Mouse (Mus musculus): ENCODE measurements around the gene Elmo1. TPM values are rescaled to one million over a fixed set of nuclear protein-coding genes. Genes with fewer than 3 reads are reported as not detected.

Elmo1 gene
- polyA plus RNA-seq, 1 experiment from 2014 or later: 37.1 TPM

- no peaks in the 10 kb centered on the region for H3K4me1 ChIP-seq
- no peaks in the 10 kb centered on the region for H3K27me3 ChIP-seq
- no peak overlapping the region for H3K4me3 ChIP-seq
- peak overlapping the region; percentile 10; the same call in 1 of the 2 replicates for H3K27ac ChIP-seq
- WGBS: 64% methylated on average over 4 of the region's 4 CpGs
- ATAC-seq (ENCODE audit: borderline replicate concordance, extremely low read depth, low FRiP score, low TSS enrichment): no peak
- no peaks in the 10 kb centered on the region for H3K36me3 ChIP-seq
- H3K9ac ChIP-seq: no peak overlapping the region
- H3K4me2 ChIP-seq: no peak overlapping the region
- no peaks in the 10 kb centered on the region for H3K9me3 ChIP-seq
Measured at GRCm38 (mm10) chr13:20323478-20323877, 233.1 kb downstream of the Elmo1 start.

- H3K9me3 ChIP-seq: no peaks in the 10 kb centered on the region
- no peaks in the 10 kb centered on the region for H3K4me1 ChIP-seq
- no peak overlapping the region for H3K4me2 ChIP-seq
- H3K9ac ChIP-seq: no peak overlapping the region
- H3K4me3 ChIP-seq: no peak overlapping the region
- H3K36me3 ChIP-seq: no peaks in the 10 kb centered on the region
- no peaks in the 10 kb centered on the region for H3K27me3 ChIP-seq
- WGBS: 88% methylated on average over 4 of the region's 4 CpGs
- ATAC-seq (ENCODE audit: borderline replicate concordance, extremely low read depth, low FRiP score, low TSS enrichment): no peak
- no peak overlapping the region for H3K27ac ChIP-seq
Measured at GRCm38 (mm10) chr13:20327064-20327463, 236.7 kb downstream of the Elmo1 start.

- no peak for ATAC-seq (ENCODE audit: borderline replicate concordance, extremely low read depth, low FRiP score, low TSS enrichment)
Measured at GRCm38 (mm10) chr13:20327975-20328374, 237.6 kb downstream of the Elmo1 start.

GRCm38 (mm10) chr13:20328672-20329071, 238.3 kb downstream of the Elmo1 start:
- ATAC-seq (ENCODE audit: borderline replicate concordance, extremely low read depth, low FRiP score, low TSS enrichment): no peak
- no peak overlapping the region for H3K4me3 ChIP-seq
- H3K4me1 ChIP-seq: no peaks in the 10 kb centered on the region
- H3K27me3 ChIP-seq: no peaks in the 10 kb centered on the region
- no peaks in the 10 kb centered on the region for H3K36me3 ChIP-seq
- no peaks in the 10 kb centered on the region for H3K9me3 ChIP-seq
- WGBS: 100% methylated on average over 1 of the region's 1 CpGs
- H3K27ac ChIP-seq: no peak overlapping the region
- no peak overlapping the region for H3K9ac ChIP-seq
- H3K4me2 ChIP-seq: no peak overlapping the region

More at GRCm38 (mm10) chr13:20327975-20328374, 237.6 kb downstream of the Elmo1 start:
- no peak overlapping the region for H3K4me2 ChIP-seq
- H3K9me3 ChIP-seq: no peaks in the 10 kb centered on the region
- 48% methylated on average over 3 of the region's 3 CpGs for WGBS
- no peak overlapping the region for H3K27ac ChIP-seq
- H3K27me3 ChIP-seq: no peaks in the 10 kb centered on the region
- H3K9ac ChIP-seq: no peak overlapping the region
- H3K4me1 ChIP-seq: no peaks in the 10 kb centered on the region
- H3K36me3 ChIP-seq: no peaks in the 10 kb centered on the region
- no peak overlapping the region for H3K4me3 ChIP-seq

- no peaks in the 10 kb centered on the region for H3K27me3 ChIP-seq
- no peak overlapping the region for H3K9ac ChIP-seq
- H3K9me3 ChIP-seq: no peaks in the 10 kb centered on the region
- H3K4me2 ChIP-seq: no peak overlapping the region
- no peak for ATAC-seq (ENCODE audit: borderline replicate concordance, extremely low read depth, low FRiP score, low TSS enrichment)
- no peaks in the 10 kb centered on the region for H3K36me3 ChIP-seq
- H3K4me3 ChIP-seq: no peak overlapping the region
- WGBS: 89% methylated on average over 7 of the region's 7 CpGs
- no peaks in the 10 kb centered on the region for H3K4me1 ChIP-seq
- no peak overlapping the region for H3K27ac ChIP-seq
Measured at GRCm38 (mm10) chr13:20330954-20331353, 240.6 kb downstream of the Elmo1 start.

GRCm38 (mm10) chr13:20335051-20335888, 244.9 kb downstream of the Elmo1 start:
- Histone ChIP-seq H3K27me3 (no peaks in the 10 kb centered on the region), H3K9ac (no peak overlapping the region), H3K4me3 (no peak overlapping the region), H3K4me2 (no peak overlapping the region), H3K4me1 (no peaks in the 10 kb centered on the region), H3K27ac (no peak overlapping the region), H3K36me3 (no peaks in the 10 kb centered on the region), H3K9me3 (no peaks in the 10 kb centered on the region)
- ATAC-seq (ENCODE audit: borderline replicate concordance, extremely low read depth, low FRiP score, low TSS enrichment): no peak
- WGBS: 86% methylated on average over 4 of the region's 4 CpGs

GRCm38 (mm10) chr13:20335889-20336497, 245.6 kb downstream of the Elmo1 start:
- Histone ChIP-seq H3K27ac (no peak overlapping the region), H3K4me3 (no peak overlapping the region), H3K4me1 (no peaks in the 10 kb centered on the region), H3K4me2 (no peak overlapping the region), H3K9me3 (no peaks in the 10 kb centered on the region), H3K9ac (no peak overlapping the region), H3K36me3 (no peaks in the 10 kb centered on the region), H3K27me3 (no peaks in the 10 kb centered on the region)
- WGBS: 88% methylated on average over 7 of the region's 7 CpGs
- ATAC-seq (ENCODE audit: borderline replicate concordance, extremely low read depth, low FRiP score, low TSS enrichment): no peak

- no peak overlapping the region for H3K4me3 ChIP-seq
- H3K9ac ChIP-seq: no peak overlapping the region
- no peak overlapping the region for H3K27ac ChIP-seq
- WGBS: 93% methylated on average over 3 of the region's 3 CpGs
- no peaks in the 10 kb centered on the region for H3K9me3 ChIP-seq
- no peaks in the 10 kb centered on the region for H3K27me3 ChIP-seq
- H3K4me1 ChIP-seq: no peaks in the 10 kb centered on the region
- no peak overlapping the region for H3K4me2 ChIP-seq
- H3K36me3 ChIP-seq: peaks cover 3% of the 10 kb centered on the region; the same call in 1 of the 2 replicates
- no peak for ATAC-seq (ENCODE audit: borderline replicate concordance, extremely low read depth, low FRiP score, low TSS enrichment)
Measured at GRCm38 (mm10) chr13:20342881-20343280, 252.5 kb downstream of the Elmo1 start.

- no peaks in the 10 kb centered on the region for H3K36me3 ChIP-seq
- H3K9me3 ChIP-seq: no peaks in the 10 kb centered on the region
- ATAC-seq (ENCODE audit: borderline replicate concordance, extremely low read depth, low FRiP score, low TSS enrichment): no peak
- 76% methylated on average over 1 of the region's 1 CpGs for WGBS
- H3K27me3 ChIP-seq: no peaks in the 10 kb centered on the region
- H3K9ac ChIP-seq: no peak overlapping the region
- no peak overlapping the region for H3K4me3 ChIP-seq
- H3K4me1 ChIP-seq: no peaks in the 10 kb centered on the region
- no peak overlapping the region for H3K27ac ChIP-seq
- H3K4me2 ChIP-seq: no peak overlapping the region
Measured at GRCm38 (mm10) chr13:20349754-20350153, 259.4 kb downstream of the Elmo1 start.

GRCm38 (mm10) chr13:20352631-20353030, 262.2 kb downstream of the Elmo1 start:
- Histone ChIP-seq H3K4me1 (no peaks in the 10 kb centered on the region), H3K9me3 (no peaks in the 10 kb centered on the region), H3K36me3 (no peaks in the 10 kb centered on the region), H3K9ac (no peak overlapping the region), H3K4me2 (no peak overlapping the region), H3K27ac (no peak overlapping the region), H3K4me3 (no peak overlapping the region), H3K27me3 (no peaks in the 10 kb centered on the region)
- ATAC-seq (ENCODE audit: borderline replicate concordance, extremely low read depth, low FRiP score, low TSS enrichment): no peak
- 88% methylated on average over 2 of the region's 2 CpGs for WGBS

GRCm38 (mm10) chr13:20353862-20354603, 263.6 kb downstream of the Elmo1 start:
- Histone ChIP-seq H3K4me3 (no peak overlapping the region), H3K27ac (no peak overlapping the region), H3K4me1 (no peaks in the 10 kb centered on the region), H3K9me3 (no peaks in the 10 kb centered on the region), H3K36me3 (no peaks in the 10 kb centered on the region), H3K9ac (no peak overlapping the region), H3K27me3 (no peaks in the 10 kb centered on the region), H3K4me2 (no peak overlapping the region)
- WGBS: 32% methylated on average over 10 of the region's 10 CpGs
- no peak for ATAC-seq (ENCODE audit: borderline replicate concordance, extremely low read depth, low FRiP score, low TSS enrichment)

GRCm38 (mm10) chr13:20354604-20354999, 264.2 kb downstream of the Elmo1 start:
- Histone ChIP-seq H3K9me3 (no peaks in the 10 kb centered on the region), H3K9ac (no peak overlapping the region), H3K27ac (no peak overlapping the region), H3K4me2 (no peak overlapping the region), H3K36me3 (no peaks in the 10 kb centered on the region), H3K4me3 (no peak overlapping the region), H3K4me1 (no peaks in the 10 kb centered on the region), H3K27me3 (no peaks in the 10 kb centered on the region)
- no peak for ATAC-seq (ENCODE audit: borderline replicate concordance, extremely low read depth, low FRiP score, low TSS enrichment)
- WGBS: 67% methylated on average over 5 of the region's 5 CpGs
